Mouse (Mus musculus): Measurements from ENCODE around the gene Bag1.

The Bag1 gene

DNA sequence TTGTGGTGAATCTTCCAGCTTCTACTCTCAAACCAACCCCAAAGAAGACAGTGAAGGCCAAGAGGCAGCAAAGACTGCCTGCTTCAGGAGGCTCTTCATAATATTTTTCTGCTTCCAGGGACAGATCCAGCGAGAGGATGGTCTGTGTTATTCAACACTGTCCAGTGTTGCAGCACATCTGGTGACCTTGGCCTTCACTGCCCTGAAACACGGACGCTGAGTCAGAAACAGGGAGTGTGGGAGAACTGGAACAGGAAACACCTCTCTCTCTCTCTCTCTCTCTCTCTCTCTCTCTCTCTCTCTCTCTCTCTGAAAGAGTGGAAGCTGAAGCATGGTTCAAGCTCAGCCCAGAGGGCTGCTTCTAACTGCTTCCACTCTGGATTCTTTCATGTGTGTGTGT lies 58.8 kb downstream of the Bag1 start:
- DNase-seq (ENCODE audit: low spot score in 2 of 2) = no peak

DNA sequence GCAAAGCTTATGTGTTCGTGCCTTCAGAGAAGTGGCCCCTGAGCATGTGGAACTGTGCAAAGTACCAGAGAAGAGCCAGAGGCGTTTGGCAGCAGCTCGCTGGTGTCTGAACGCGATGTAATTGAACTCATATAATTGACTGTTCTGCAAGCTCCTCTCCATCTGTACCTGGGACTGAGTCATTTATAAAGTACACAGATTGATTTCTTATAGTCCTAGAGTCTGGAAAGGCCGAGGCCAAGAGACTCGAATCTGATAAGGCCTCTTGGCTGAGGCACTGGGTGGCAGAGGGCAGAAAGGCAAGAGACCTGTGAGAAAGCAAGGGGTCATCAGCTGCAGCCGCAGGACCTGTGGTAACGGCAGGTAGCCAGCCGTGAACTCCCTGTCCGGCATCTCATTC lies 59.3 kb downstream of the Bag1 start:
- no peak for DNase-seq (ENCODE audit: low spot score in 2 of 2)

Data from spleen, postnatal 14 days (tissue).